Mouse (Mus musculus): Measurements from ENCODE around the gene Olfr1358. TPM values are rescaled to one million over a fixed set of nuclear protein-coding genes. Genes with fewer than 3 reads are reported as not detected.

The Olfr1358 gene
- total RNA-seq, 2 experiments from 2014 or later: not detected

DNA sequence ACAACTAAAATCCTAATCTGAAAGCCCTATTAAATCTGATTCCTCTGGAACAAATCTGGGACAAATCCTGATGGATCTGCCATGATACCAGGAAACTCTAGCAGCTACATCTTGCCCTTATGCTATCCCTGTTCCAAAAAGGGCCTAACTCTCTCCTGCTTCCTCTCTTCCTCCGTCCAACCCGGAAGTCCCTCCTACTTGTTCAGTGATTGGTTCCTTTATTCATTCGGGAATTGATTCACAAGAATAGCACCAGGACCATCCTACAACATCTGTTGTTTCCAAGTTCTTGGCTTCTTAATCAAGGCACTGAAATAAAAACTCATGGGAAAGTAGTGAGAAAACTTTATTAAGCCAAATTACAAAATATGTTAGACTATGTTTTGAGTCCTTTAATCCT is 52.0 kb downstream of the Olfr1358 start:
- DNase-seq: no peak
- intact Hi-C loops (cut with DNase I): no loop called here

GRCm38 (mm10) chr10:78569686-78570085 is 52.5 kb downstream of the Olfr1358 start:
- no peak for DNase-seq
- intact Hi-C loops (cut with DNase I): no loop called here

Small RNAs within 50 kb of the gene (microRNA-seq; reads per million reads assigned to microRNA genes)
- gene Gm27541: not detected

Other genes with a start within 250 kb of the Olfr1358 start
- 100 to 1,000 TPM; 169 to 181 TPM for gene Agpat3, start 164.9 kb upstream of the Olfr1358 start, total RNA-seq (2021)
- gene Rrp1, start 104.4 kb upstream of the Olfr1358 start, total RNA-seq (2021): 100 to 1,000 TPM; 295 to 298 TPM
- 10 to 100 TPM; 40.0 to 40.8 TPM for gene Cstb, start 91.8 kb upstream of the Olfr1358 start, total RNA-seq (2021)
- 10 to 100 TPM; 41.1 to 45.1 TPM for gene Pdxk, start 52.5 kb upstream of the Olfr1358 start, total RNA-seq (2021)
- gene Ilvbl, start 56.9 kb downstream of the Olfr1358 start, total RNA-seq (2021): 10 to 100 TPM; 30.0 to 39.9 TPM
- 1 to 10 TPM; 4.1 to 4.7 TPM for gene Syde1, start 74.5 kb downstream of the Olfr1358 start, total RNA-seq (2021)
- not detected for gene Olfr1357, start 100.6 kb downstream of the Olfr1358 start, total RNA-seq (2021)
- not detected for gene Casp14, start 200.9 kb downstream of the Olfr1358 start, total RNA-seq (2021)
- under 1 TPM in 1 of 2 experiments, not detected in 1; 0.22 TPM for gene Ccdc105, start 235.6 kb downstream of the Olfr1358 start, total RNA-seq (2021)

All from left cerebral cortex, postnatal 4 days (tissue).